Mouse (Mus musculus) embryo, embryonic 11.5 days (tissue): ENCODE measurements at regions not wholly inside any gene's neighbourhood (a gene's known extent, or its start where the extent isn't known, plus 50 kb on each side); places are given as distances from the start of the nearest gene placed in this dataset.

ENCODE experiments used
- DNase-seq: peaks from one replicate; pipeline ENCODE4 v3.0.0-alpha.2; 2012; ENCODE audit warnings: low read depth, low spot score

GRCm38 (mm10) chr14:58499501-58499900 lies 429.2 kb downstream of the Fgf9 start:
- no peak for DNase-seq

GRCm38 (mm10) chr14:58499071-58499470 lies 428.7 kb downstream of the Fgf9 start:
- DNase-seq: no peak

- no peak for DNase-seq
Measured at GRCm38 (mm10) chr14:58496902-58497301, 426.6 kb downstream of the Fgf9 start.

- no peak for DNase-seq
Measured at GRCm38 (mm10) chr14:58494400-58494987, 424.1 kb downstream of the Fgf9 start.

- DNase-seq: no peak
Measured at GRCm38 (mm10) chr14:58492118-58492517, 421.8 kb downstream of the Fgf9 start.

- no peak for DNase-seq
Measured at GRCm38 (mm10) chr14:58488803-58489202, 418.5 kb downstream of the Fgf9 start.

- DNase-seq: no peak
Measured at GRCm38 (mm10) chr14:58487836-58488235, 417.5 kb downstream of the Fgf9 start.

GRCm38 (mm10) chr14:58480454-58480853 lies 410.1 kb downstream of the Fgf9 start:
- no peak for DNase-seq

- no peak for DNase-seq
Measured at GRCm38 (mm10) chr14:58470678-58471077, 400.3 kb downstream of the Fgf9 start.

- DNase-seq: no peak
Measured at GRCm38 (mm10) chr14:58468451-58468850, 398.1 kb downstream of the Fgf9 start.

GRCm38 (mm10) chr14:58467856-58468255 lies 397.5 kb downstream of the Fgf9 start:
- no peak for DNase-seq

GRCm38 (mm10) chr14:58446776-58447354 lies 376.5 kb downstream of the Fgf9 start:
- DNase-seq: no peak

GRCm38 (mm10) chr14:58444496-58444895 lies 374.1 kb downstream of the Fgf9 start:
- no peak for DNase-seq

GRCm38 (mm10) chr14:58442501-58442900 lies 372.2 kb downstream of the Fgf9 start:
- no peak for DNase-seq

GRCm38 (mm10) chr14:58439963-58440362 lies 369.6 kb downstream of the Fgf9 start:
- no peak for DNase-seq

GRCm38 (mm10) chr14:58436096-58436495 lies 365.7 kb downstream of the Fgf9 start:
- no peak for DNase-seq

- DNase-seq: no peak
Measured at GRCm38 (mm10) chr14:58426472-58426871, 356.1 kb downstream of the Fgf9 start.

- DNase-seq: no peak
Measured at GRCm38 (mm10) chr14:58421904-58422303, 351.6 kb downstream of the Fgf9 start.

GRCm38 (mm10) chr14:58417545-58417944 lies 347.2 kb downstream of the Fgf9 start:
- DNase-seq: no peak

GRCm38 (mm10) chr14:58392055-58392726 lies 321.8 kb downstream of the Fgf9 start:
- DNase-seq: no peak

GRCm38 (mm10) chr14:58390741-58391140 lies 320.4 kb downstream of the Fgf9 start:
- no peak for DNase-seq

GRCm38 (mm10) chr14:58387348-58388000 lies 317.1 kb downstream of the Fgf9 start:
- no peak for DNase-seq

- DNase-seq: no peak
Measured at GRCm38 (mm10) chr14:58375056-58375455, 304.7 kb downstream of the Fgf9 start.
